10 mouse cellular contexts compared by ENCODE assay signal in the genomic region with DNA sequence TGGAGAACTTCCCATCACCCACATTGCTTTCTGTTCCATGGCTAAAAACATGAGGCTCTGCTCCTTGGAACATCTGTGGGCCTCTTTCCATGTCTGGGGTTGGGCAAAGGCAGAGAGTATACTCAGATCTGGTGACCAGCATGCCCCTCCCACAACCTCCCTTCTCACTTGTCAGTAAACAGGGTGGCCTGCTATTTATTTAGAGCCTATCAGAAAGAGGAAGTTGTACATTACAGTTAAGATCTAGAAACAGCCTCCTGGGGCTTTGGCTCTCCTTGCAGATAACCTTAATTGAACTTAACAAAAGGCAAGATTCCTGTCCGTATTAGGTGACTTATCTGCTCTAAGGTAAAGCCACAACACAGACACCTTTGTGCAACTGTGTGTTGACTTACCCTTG. TPM values are rescaled to one million over a fixed set of nuclear protein-coding genes. Genes with fewer than 3 reads are reported as not detected.
DNase-seq lines count a peak whose midpoint lies in the region; ATAC-seq and TF ChIP-seq lines count a peak whose summit lies in the region.
"Had no signal": no experiment of that assay in that cellular context is flagged by ENCODE, and none has a peak within 500 bp of the region (broad histone marks: within the 10 kb centered on the region; RNA-seq: fewer than 3 reads in every experiment).

No protein-coding gene starts in this region.

- no peaks in the 10 kb centered on the region for H3K27me3 ChIP-seq in kidney, embryonic 16.5 days (ENCODE audit: insufficient read depth, low read length)
- H3K27me3 ChIP-seq in lung, embryonic 14.5 days (ENCODE audit: insufficient read depth, low read length), result no peaks in the 10 kb centered on the region
- no peaks in the 10 kb centered on the region for H3K27me3 ChIP-seq in hindbrain, embryonic 11.5 days (ENCODE audit: control insufficient read depth, insufficient read depth, low read length)
- H3K27me3 ChIP-seq in forebrain, embryonic 16.5 days (replicated peaks; ENCODE audit: control insufficient read depth, insufficient read depth, low read length), result no peaks in the 10 kb centered on the region
- H3K27me3 ChIP-seq: hindbrain, embryonic 15.5 days had no signal

- no peak for ATAC-seq in kidney, embryonic 16.5 days (ENCODE audit: low FRiP score, low TSS enrichment)
- ATAC-seq in activated CD4-positive, CD25-positive, alpha-beta regulatory T cell, adult 4 months, result peak; percentile 18
- no peak; the same call in 1 of the 2 replicates for ATAC-seq in lung, embryonic 14.5 days (ENCODE audit: insufficient read depth)
- no peak for ATAC-seq in hindbrain, embryonic 11.5 days (ENCODE audit: low FRiP score)
- ATAC-seq in forebrain, embryonic 16.5 days, result no peak

- H3K27ac ChIP-seq in kidney, embryonic 16.5 days (ENCODE audit: low read length), result no peak overlapping the region
- no peak overlapping the region for H3K27ac ChIP-seq in lung, embryonic 14.5 days (ENCODE audit: low read depth)
- no peak overlapping the region for H3K27ac ChIP-seq in hindbrain, embryonic 11.5 days (ENCODE audit: low read depth, low read length)
- H3K27ac ChIP-seq in forebrain, embryonic 16.5 days (ENCODE audit: low read length), result no peak overlapping the region
- H3K27ac ChIP-seq: hindbrain, embryonic 15.5 days had no signal

- H3K9ac ChIP-seq in kidney, embryonic 16.5 days (replicated peaks; ENCODE audit: low read length), result no peak overlapping the region
- no peak overlapping the region for H3K9ac ChIP-seq in lung, embryonic 14.5 days
- H3K9ac ChIP-seq in hindbrain, embryonic 11.5 days (ENCODE audit: low read depth, low read length), result no peak overlapping the region
- no peak overlapping the region for H3K9ac ChIP-seq in forebrain, embryonic 16.5 days (replicated peaks; ENCODE audit: low read depth, low read length)
- H3K9ac ChIP-seq: hindbrain, embryonic 15.5 days had no signal

- DNase-seq in kidney, postnatal 25 days, result peak; percentile 32 to 65
- DNase-seq in lung, embryonic 14.5 days, result peak; percentile 23
- peak; percentile 73 to 82 for DNase-seq in spleen, postnatal 36 days (ENCODE audit: low spot score in 2 of 2)
- no peak for DNase-seq in hindbrain, embryonic 11.5 days (ENCODE audit: low spot score)
- DNase-seq: midbrain, embryonic 14.5 days; right cerebral cortex, adult 18-20 months had no signal

- H3K4me3 ChIP-seq in kidney, embryonic 16.5 days (ENCODE audit: low read length), result no peak overlapping the region
- no peak overlapping the region for H3K4me3 ChIP-seq in lung, embryonic 14.5 days (ENCODE audit: low read depth, low read length)
- H3K4me3 ChIP-seq in hindbrain, embryonic 11.5 days (ENCODE audit: low read depth, low read length), result no peak overlapping the region
- no peak overlapping the region for H3K4me3 ChIP-seq in forebrain, embryonic 16.5 days (replicated peaks; ENCODE audit: low read length)
- H3K4me3 ChIP-seq: hindbrain, embryonic 15.5 days had no signal

- no peaks in the 10 kb centered on the region for H3K36me3 ChIP-seq in kidney, embryonic 16.5 days (ENCODE audit: insufficient read depth, low read length)
- H3K36me3 ChIP-seq in lung, embryonic 14.5 days (ENCODE audit: insufficient read depth), result no peaks in the 10 kb centered on the region
- H3K36me3 ChIP-seq in hindbrain, embryonic 11.5 days (ENCODE audit: control insufficient read depth, insufficient read depth, low read length), result no peaks in the 10 kb centered on the region
- H3K36me3 ChIP-seq in forebrain, embryonic 16.5 days (ENCODE audit: control insufficient read depth, insufficient read depth), result no peaks in the 10 kb centered on the region
- H3K36me3 ChIP-seq: hindbrain, embryonic 15.5 days had no signal

- H3K4me2 ChIP-seq in kidney, embryonic 16.5 days (replicated peaks; ENCODE audit: low read depth, low read length), result no peak overlapping the region
- no peak overlapping the region for H3K4me2 ChIP-seq in lung, embryonic 14.5 days
- no peak overlapping the region for H3K4me2 ChIP-seq in hindbrain, embryonic 11.5 days (replicated peaks; ENCODE audit: low read depth, low read length)
- no peak overlapping the region for H3K4me2 ChIP-seq in forebrain, embryonic 16.5 days (ENCODE audit: low read length)
- H3K4me2 ChIP-seq: hindbrain, embryonic 15.5 days had no signal

- peaks cover 19% of the 10 kb centered on the region for H3K4me1 ChIP-seq in kidney, embryonic 16.5 days (ENCODE audit: insufficient read depth, low read length)
- no peaks in the 10 kb centered on the region for H3K4me1 ChIP-seq in lung, embryonic 14.5 days (ENCODE audit: insufficient read depth)
- H3K4me1 ChIP-seq in hindbrain, embryonic 11.5 days (replicated peaks; ENCODE audit: control insufficient read depth, insufficient read depth, low read length), result 0 out of 2 replicates have a peak, but pooled peaks cover 3% of the 10 kb centered on the region
- H3K4me1 ChIP-seq in forebrain, embryonic 16.5 days (replicated peaks; ENCODE audit: control insufficient read depth, insufficient read depth, low read length), result peaks cover 7% of the 10 kb centered on the region

- 37% methylated on average over 1 of the region's 1 CpGs for WGBS in kidney, embryonic 16.5 days
- WGBS in lung, embryonic 14.5 days, result 31% methylated on average over 1 of the region's 1 CpGs
- WGBS in hindbrain, embryonic 11.5 days, result 75% methylated on average over 1 of the region's 1 CpGs
- 56% methylated on average over 1 of the region's 1 CpGs for WGBS in forebrain, embryonic 16.5 days

- TF ChIP-seq CTCF in lung, embryonic 14.5 days (IDR thresholded peaks at IDR 0.05; ENCODE audit: low read depth), result no peak

- no peaks in the 10 kb centered on the region for H3K9me3 ChIP-seq in kidney, embryonic 16.5 days (ENCODE audit: low read length)
- H3K9me3 ChIP-seq in lung, embryonic 14.5 days (ENCODE audit: low read depth, low read length), result no peaks in the 10 kb centered on the region
- no peaks in the 10 kb centered on the region for H3K9me3 ChIP-seq in hindbrain, embryonic 11.5 days (ENCODE audit: control insufficient read depth, low read length)
- H3K9me3 ChIP-seq in forebrain, embryonic 16.5 days (ENCODE audit: control insufficient read depth, low read length), result no peaks in the 10 kb centered on the region
- H3K9me3 ChIP-seq: hindbrain, embryonic 15.5 days had no signal

RNA-seq across cellular contexts. Expression of a gene that starts 19.3 kb away (rescaled TPM):
- polyA plus RNA-seq in kidney, embryonic 16.5 days (2015; fragmentation: Nextera tagmentation; extraction: Ambion mirVana), result 0.32 and 0.37 TPM in 2 replicates
- polyA plus RNA-seq in activated CD4-positive, CD25-positive, alpha-beta regulatory T cell, adult 4 months (2017; shearing (Covaris generic)), result 1 to 10 TPM; 2.5 to 3.6 TPM
- 0.13 and 0.31 TPM in 2 replicates for polyA plus RNA-seq in lung, embryonic 14.5 days (2014; fragmentation: Nextera tagmentation; extraction: Ambion mirVana)
- polyA plus RNA-seq in hindbrain, embryonic 11.5 days (2014; fragmentation: Nextera tagmentation; extraction: Ambion mirVana), result 0.13 and 0.14 TPM in 2 replicates
- polyA plus RNA-seq in forebrain, embryonic 16.5 days (2015; fragmentation: Nextera tagmentation; extraction: Ambion mirVana), result 0.06 and 0.20 TPM in 2 replicates
- polyA plus RNA-seq: hindbrain, embryonic 15.5 days had no signal

RNA-seq across cellular contexts. Expression of a gene that starts 30.4 kb away (rescaled TPM):
- 13.1 and 15.2 TPM in 2 replicates for polyA plus RNA-seq in kidney, embryonic 16.5 days (2015; fragmentation: Nextera tagmentation; extraction: Ambion mirVana)
- polyA plus RNA-seq in activated CD4-positive, CD25-positive, alpha-beta regulatory T cell, adult 4 months (2017; shearing (Covaris generic)), result 10 to 100 TPM; 73.1 to 86.4 TPM
- polyA plus RNA-seq in lung, embryonic 14.5 days (2014; fragmentation: Nextera tagmentation; extraction: Ambion mirVana), result 14.4 and 16.3 TPM in 2 replicates
- polyA plus RNA-seq in hindbrain, embryonic 11.5 days (2014; fragmentation: Nextera tagmentation; extraction: Ambion mirVana), result 15.7 and 16.0 TPM in 2 replicates
- polyA plus RNA-seq in forebrain, embryonic 16.5 days (2015; fragmentation: Nextera tagmentation; extraction: Ambion mirVana), result 18.1 and 19.2 TPM in 2 replicates

RNA-seq across cellular contexts. Expression of a gene that starts 30.5 kb away (rescaled TPM):
- polyA plus RNA-seq in kidney, embryonic 16.5 days (2015; fragmentation: Nextera tagmentation; extraction: Ambion mirVana), result 1.9 TPM in 2 replicates
- 1 to 10 TPM; 7.7 to 9.9 TPM for polyA plus RNA-seq in activated CD4-positive, CD25-positive, alpha-beta regulatory T cell, adult 4 months (2017; shearing (Covaris generic))
- polyA plus RNA-seq in lung, embryonic 14.5 days (2014; fragmentation: Nextera tagmentation; extraction: Ambion mirVana), result 2.9 TPM in 2 replicates
- polyA plus RNA-seq in hindbrain, embryonic 11.5 days (2014; fragmentation: Nextera tagmentation; extraction: Ambion mirVana), result 1.4 and 2.1 TPM in 2 replicates
- polyA plus RNA-seq in forebrain, embryonic 16.5 days (2015; fragmentation: Nextera tagmentation; extraction: Ambion mirVana), result 1.0 and 1.1 TPM in 2 replicates
